Mouse (Mus musculus) frontal cortex, postnatal 36 days (tissue): ENCODE measurements around the gene Gtf2f1.

Experiments
- DNase-seq, 2 experiments: peaks; one replicate each; pipeline ENCODE4 v3.0.0; 2022; ENCODE audit warnings: low spot score in 2 of 2

Gtf2f1 gene

DNA sequence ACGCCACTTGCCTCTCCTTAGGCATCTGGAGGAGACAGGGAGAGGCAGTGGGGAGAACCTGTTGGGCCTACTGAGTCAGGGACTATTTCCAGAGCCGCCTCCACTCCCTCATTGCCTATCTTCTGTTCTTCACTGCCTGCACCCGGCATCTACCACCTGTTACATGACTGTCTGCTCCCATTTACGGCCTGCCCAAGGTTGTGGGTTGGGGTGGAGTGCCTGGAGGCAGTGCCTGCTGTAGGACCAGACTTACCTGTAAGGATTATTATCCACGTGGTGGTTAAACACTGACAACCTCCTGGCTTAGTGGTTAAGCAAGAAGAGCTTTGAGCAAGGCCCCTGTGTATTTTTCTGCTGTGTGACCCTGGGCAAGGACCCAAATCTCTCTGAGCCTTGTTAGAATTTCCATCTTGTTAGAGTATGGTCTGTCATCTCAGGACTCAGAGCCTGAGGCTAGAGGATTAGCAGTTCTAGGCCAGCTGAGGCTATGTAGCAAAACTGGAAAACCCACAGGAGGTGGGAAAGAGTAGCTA, 36.3 kb downstream of the Gtf2f1 start:
- DNase-seq = no peak

DNA sequence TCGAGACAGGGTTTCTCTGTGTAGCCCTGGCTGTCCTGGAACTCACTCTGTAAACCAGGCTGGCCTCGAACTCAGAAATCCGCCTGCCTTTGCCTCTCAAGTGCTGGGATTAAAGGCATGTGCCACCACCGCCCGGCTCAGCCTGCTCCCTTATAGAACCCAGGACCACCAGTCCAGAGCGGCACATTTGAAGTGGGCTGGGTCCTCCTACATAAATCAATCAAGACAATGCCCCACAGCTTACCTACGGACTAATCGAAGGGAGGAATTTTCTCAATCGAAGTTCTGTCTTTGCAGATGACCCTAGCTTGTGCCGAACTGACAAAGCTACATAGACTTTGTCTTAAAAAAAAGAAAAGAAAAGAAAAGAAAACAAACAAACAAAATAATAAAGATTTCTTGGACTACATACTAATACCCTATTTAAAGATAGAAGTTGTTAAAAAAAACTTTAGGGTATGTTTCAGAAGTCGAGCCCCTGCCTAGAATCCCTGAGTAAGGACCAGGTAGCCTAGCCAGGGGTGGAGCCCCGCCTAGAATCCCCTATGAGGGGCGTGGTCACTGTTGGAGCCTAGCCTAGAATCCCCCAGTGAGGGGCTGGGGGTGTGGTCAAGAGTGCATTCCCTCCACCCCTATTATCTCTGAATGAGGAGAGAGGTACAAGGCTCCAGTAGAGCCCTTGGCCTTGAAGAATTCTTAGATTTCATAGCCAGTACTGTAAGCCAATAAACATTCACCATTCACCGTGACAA, 37.0 kb downstream of the Gtf2f1 start:
- DNase-seq = no peak

DNA sequence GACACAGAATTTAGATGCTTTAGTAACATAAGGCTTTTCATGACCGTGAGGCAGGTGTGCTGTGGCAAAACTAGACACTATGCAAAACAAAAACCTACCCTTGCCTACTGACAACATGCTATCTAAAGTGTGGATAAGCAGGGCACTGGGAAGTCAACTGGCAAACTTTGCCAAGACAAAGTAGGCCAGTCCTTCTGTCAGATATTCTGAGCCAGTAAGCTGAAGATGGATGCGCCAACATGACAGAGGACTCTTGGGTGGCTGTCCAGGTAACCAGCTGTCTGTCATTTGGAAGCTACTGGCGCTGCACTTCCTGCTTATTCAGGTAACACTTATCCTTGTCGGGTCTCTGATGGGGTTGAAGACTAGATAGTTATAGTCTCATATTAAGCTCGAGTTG, 41.0 kb downstream of the Gtf2f1 start:
- no peak for DNase-seq

DNA sequence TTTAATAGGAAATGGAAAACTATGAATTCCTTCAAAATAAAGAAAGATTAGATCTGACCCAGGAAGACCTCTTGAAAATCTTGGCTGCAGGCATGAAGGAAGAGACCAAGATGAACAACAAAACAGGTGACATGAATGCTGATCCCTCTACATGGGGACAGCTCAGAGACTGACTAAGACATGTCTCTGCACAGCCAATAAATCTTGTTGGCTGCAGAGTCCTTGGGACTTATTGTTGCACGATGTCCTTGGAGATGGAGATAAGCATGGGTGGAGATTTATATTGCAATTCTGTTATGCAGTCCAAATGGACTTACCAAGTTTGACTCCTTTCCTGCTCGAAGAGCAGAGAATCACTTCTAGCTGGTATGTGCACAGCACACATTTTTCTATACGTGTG, 41.8 kb downstream of the Gtf2f1 start:
- DNase-seq = no peak

DNA sequence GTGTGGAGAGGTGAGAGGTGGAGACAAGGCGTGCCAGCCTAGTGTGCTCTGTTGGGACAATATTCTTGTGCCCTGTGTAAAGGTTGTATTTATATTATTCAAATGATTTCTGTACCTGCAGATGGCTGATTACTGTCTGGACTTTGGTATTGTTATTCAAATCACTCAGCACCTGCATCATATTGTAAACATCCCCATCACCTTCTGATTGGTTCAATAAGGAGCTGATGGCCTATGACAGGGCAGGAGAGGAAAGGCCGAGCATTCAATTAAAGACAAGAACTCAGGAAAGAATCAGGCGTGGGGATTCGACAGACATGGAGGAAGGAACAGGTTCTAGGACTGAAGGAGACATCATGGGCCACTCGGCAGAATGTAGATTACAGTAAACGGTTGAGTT, 47.4 kb downstream of the Gtf2f1 start:
- no peak for DNase-seq

DNA sequence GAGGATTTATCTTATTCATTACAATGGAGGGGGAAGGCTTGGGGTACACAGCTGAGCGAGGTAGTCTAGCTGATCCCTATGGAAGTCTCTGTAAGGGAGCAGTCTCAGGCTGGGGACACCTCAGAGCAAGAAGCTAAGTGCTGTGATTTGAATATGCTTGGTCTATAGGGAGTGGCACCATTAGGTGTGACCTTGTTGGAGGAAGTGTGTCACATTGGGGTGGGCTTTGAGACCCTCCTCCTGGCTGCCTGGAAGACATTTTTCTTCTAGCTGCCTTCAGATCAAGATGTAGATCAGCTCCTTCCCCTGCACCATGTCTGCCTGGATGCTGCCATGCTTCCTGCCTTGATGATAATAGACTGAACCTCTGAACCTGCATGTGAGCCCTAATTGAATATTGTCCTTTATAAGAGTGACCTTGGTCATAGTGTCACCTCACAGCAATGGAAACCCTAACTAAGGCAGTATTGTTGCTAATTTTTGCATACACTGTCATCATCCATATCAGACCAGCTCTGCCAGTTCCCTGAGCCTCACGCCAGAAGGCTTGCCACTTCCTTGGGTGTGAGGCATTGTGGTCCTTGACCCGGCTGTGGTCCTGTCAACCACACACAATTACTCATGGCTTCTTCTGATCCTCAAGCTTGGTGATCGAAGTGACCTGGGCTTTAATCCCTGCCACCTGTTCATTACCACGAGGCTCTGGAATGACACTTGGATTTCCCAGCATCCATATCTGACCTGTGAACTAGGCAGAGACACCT, 48.3 kb downstream of the Gtf2f1 start:
- DNase-seq = no peak

DNA sequence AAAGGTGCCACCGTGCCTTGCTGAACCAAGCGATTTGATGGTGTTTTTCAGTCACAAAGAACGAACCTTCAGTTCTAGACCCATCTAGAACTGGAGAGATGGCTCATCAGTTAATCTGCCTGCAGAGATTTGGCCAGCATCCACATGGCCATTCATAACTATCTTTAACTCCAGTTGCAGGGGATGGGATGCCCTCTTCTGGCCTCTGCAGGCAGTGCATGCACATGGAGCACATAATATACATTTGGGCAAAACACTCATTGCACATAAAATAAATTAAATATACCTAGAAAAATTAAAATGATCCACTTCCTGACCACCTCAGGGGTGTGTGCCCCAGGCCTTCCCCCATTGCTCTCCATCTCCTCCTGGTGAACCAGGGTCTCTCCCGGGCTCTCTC, 49.2 kb downstream of the Gtf2f1 start:
- DNase-seq = no peak

DNA sequence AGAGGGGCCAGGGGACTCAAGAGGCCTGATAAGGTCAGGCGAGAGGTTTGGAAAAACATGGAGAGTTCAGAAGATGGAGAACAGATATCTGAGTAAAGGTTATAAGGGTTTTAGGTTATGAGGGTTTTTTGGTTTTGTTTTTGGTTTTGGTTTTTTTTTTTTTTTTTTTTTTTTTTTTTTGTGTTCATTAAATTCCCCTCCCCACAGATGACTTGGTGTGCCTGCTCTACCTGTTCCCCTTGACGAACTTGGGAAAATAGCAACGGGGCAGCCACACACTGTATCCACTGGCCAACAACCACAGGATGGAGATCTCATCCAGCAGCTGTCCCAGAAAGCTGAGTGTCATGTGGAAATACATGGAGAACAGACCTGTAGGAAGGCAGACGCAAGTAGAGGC, 52.4 kb downstream of the Gtf2f1 start:
- DNase-seq = no peak

DNA sequence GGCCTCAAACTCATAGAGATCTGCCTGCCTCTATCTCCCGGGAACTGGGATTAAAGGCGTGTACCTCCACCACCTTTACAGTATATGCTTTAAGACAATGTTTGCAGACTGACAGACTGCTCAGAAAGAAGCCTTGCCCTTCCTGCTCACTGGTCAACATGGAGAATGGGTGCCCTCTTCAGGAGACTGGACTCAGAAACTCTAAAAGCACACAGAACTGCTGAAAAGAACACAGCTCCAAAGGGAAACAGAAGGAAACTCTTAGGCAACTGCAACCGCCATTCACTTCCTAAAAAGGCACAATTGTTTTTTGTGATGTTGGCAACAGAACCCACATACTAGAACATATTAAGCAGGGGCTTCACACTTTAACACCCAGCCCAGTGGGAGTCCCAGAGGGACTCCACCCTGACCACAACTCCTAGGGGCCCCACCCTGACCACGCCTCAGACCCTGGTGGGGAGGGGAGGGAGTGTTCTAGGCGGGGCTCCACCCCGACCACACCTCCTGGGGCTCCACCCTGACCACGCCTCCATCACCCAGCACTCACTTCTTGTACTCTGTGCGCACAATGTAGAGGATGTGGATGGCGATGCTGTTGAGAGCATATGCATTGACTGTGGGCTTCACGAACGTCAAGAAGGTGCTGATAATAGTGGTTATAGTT, 53.2 kb downstream of the Gtf2f1 start:
- no peak for DNase-seq

DNA sequence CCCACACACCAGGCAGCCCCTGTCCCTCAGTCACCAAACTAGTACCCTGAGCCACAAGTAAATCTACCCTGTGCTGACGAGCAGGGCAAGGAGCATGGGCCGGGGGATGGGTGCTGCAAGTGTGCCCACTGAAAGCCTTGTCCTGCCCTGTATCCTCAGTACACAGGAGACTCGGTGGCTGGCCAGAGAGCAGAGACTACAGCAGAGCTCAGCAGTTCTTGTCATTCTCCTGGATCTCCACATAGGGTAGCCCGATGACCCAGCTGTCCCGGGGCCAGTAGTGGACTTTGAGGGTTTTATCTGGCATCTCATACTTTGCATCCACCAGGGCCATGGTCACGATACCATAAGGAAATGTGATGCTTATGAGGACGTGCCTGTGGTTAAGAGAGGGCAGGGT, 56.2 kb downstream of the Gtf2f1 start:
- DNase-seq = no peak
